Mouse (Mus musculus) central nervous system, embryonic 11.5 days (tissue): ENCODE results near the gene Cdc42ep2. TPM values are rescaled to one million over a fixed set of nuclear protein-coding genes. Genes with fewer than 3 reads are reported as not detected.

ENCODE experiments used
- polyA plus RNA-seq: library from polyadenylated mRNA; depleted of rRNA; stranded (reverse); fragments of >200 nt; gene quantifications from 2 replicates; pipeline ENCODE4 v1.2.3, GENCODE M21; 2012; rRNA removed

Gene Cdc42ep2
- polyA plus RNA-seq, result 2.4 and 2.9 TPM in 2 replicates

GRCm38 (mm10) chr19:5924713-5925093 lies at the start of gene Cdc42ep2:
Gene Cdc42ep2, minus strand, starts transcription at chr19:5924816.

GRCm38 (mm10) chr19:5963883-5964562 lies 39.4 kb upstream of the Cdc42ep2 start, which contains the start of gene Pola2:
Gene Pola2, minus strand, starts transcription at chr19:5964202.

GRCm38 (mm10) chr19:5913007-5913719 lies 11.5 kb downstream of the Cdc42ep2 start, which contains the start of gene Dpf2:
Gene Dpf2, minus strand, starts transcription at chr19:5913010.

GRCm38 (mm10) chr19:5894002-5894678 lies 30.5 kb downstream of the Cdc42ep2 start, which contains the start of gene Tigd3:
Gene Tigd3, minus strand, starts transcription at chr19:5894149.

GRCm38 (mm10) chr19:5877618-5878361 lies 46.8 kb downstream of the Cdc42ep2 start, which contains the start of gene Slc25a45:
Gene Slc25a45, plus strand, starts transcription at chr19:5877808.

GRCm38 (mm10) chr19:5874969-5875480 lies 49.6 kb downstream of the Cdc42ep2 start, which contains the start of gene Frmd8:
Gene Frmd8, minus strand, starts transcription at chr19:5875274.

Other genes with a start within 250 kb of the Cdc42ep2 start
- gene Map3k11, start 236.1 kb downstream of the Cdc42ep2 start, polyA plus RNA-seq, result 28.3 and 30.6 TPM in 2 replicates
- 79.9 and 82.1 TPM in 2 replicates for gene Pcnx3, start 235.9 kb downstream of the Cdc42ep2 start, polyA plus RNA-seq
- gene Kcnk7, start 220.4 kb downstream of the Cdc42ep2 start, polyA plus RNA-seq, result 0.05 TPM in 1 of 2 replicates, not detected in the other
- 22.1 and 44.1 TPM in 2 replicates for gene Ehbp1l1, start 198.5 kb downstream of the Cdc42ep2 start, polyA plus RNA-seq
- 139 and 148 TPM in 2 replicates for gene Fam89b, start 195.2 kb downstream of the Cdc42ep2 start, polyA plus RNA-seq
- gene Ltbp3, start 183.9 kb downstream of the Cdc42ep2 start, polyA plus RNA-seq, result 25.0 and 41.3 TPM in 2 replicates
- gene Scyl1, start 153.4 kb downstream of the Cdc42ep2 start, polyA plus RNA-seq, result 75.2 and 92.9 TPM in 2 replicates
- 22.2 and 23.3 TPM in 2 replicates for gene Frmd8, start 49.5 kb downstream of the Cdc42ep2 start, polyA plus RNA-seq
- 2.3 and 3.2 TPM in 2 replicates for gene Slc25a45, start 47.0 kb downstream of the Cdc42ep2 start, polyA plus RNA-seq
- gene Tigd3, start 30.7 kb downstream of the Cdc42ep2 start, polyA plus RNA-seq, result 9.3 and 9.8 TPM in 2 replicates
- 187 and 201 TPM in 2 replicates for gene Dpf2, start 11.8 kb downstream of the Cdc42ep2 start, polyA plus RNA-seq
- 74.4 and 80.7 TPM in 2 replicates for gene Pola2, start 39.4 kb upstream of the Cdc42ep2 start, polyA plus RNA-seq
- gene Slc22a20, start 61.3 kb upstream of the Cdc42ep2 start, polyA plus RNA-seq, result not detected in 2 replicates
- gene Capn1, start 91.1 kb upstream of the Cdc42ep2 start, polyA plus RNA-seq, result 5.6 and 7.9 TPM in 2 replicates
- 29.2 and 32.8 TPM in 2 replicates for gene Syvn1, start 121.8 kb upstream of the Cdc42ep2 start, polyA plus RNA-seq
- 53.7 and 58.8 TPM in 2 replicates for gene Mrpl49, start 133.0 kb upstream of the Cdc42ep2 start, polyA plus RNA-seq
- 1,645 and 2,151 TPM in 2 replicates for gene Fau, start 133.0 kb upstream of the Cdc42ep2 start, polyA plus RNA-seq
- 27.7 and 31.3 TPM in 2 replicates for gene Znhit2, start 136.4 kb upstream of the Cdc42ep2 start, polyA plus RNA-seq
- 42.8 and 53.5 TPM in 2 replicates for gene Tm7sf2, start 143.6 kb upstream of the Cdc42ep2 start, polyA plus RNA-seq
- 74.8 and 88.1 TPM in 2 replicates for gene Vps51, start 152.4 kb upstream of the Cdc42ep2 start, polyA plus RNA-seq
- gene Tmem262, start 155.2 kb upstream of the Cdc42ep2 start, polyA plus RNA-seq, result 0.16 and 0.39 TPM in 2 replicates
- gene Gm28374, start 157.4 kb upstream of the Cdc42ep2 start, polyA plus RNA-seq, result 0.67 and 1.7 TPM in 2 replicates
- 47.5 and 73.8 TPM in 2 replicates for gene Zfpl1, start 160.1 kb upstream of the Cdc42ep2 start, polyA plus RNA-seq
- gene Cdca5, start 160.2 kb upstream of the Cdc42ep2 start, polyA plus RNA-seq, result 35.9 and 39.7 TPM in 2 replicates
- 1.3 and 1.6 TPM in 2 replicates for gene AC131692.1, start 169.6 kb upstream of the Cdc42ep2 start, polyA plus RNA-seq
- 2.8 and 3.9 TPM in 2 replicates for gene Naaladl1, start 181.0 kb upstream of the Cdc42ep2 start, polyA plus RNA-seq
- 41.9 and 69.7 TPM in 2 replicates for gene Sac3d1, start 193.8 kb upstream of the Cdc42ep2 start, polyA plus RNA-seq
- 27.4 and 36.9 TPM in 2 replicates for gene Snx15, start 203.5 kb upstream of the Cdc42ep2 start, polyA plus RNA-seq
- not detected in 2 replicates for gene Batf2, start 216.2 kb upstream of the Cdc42ep2 start, polyA plus RNA-seq
- 55.9 and 75.4 TPM in 2 replicates for gene Arl2, start 216.7 kb upstream of the Cdc42ep2 start, polyA plus RNA-seq